Mouse (Mus musculus) small intestine, adult 2 months (tissue): ENCODE results near the gene Isca1.

ENCODE experiments used
- CTCF ChIP-seq: fragments of 200-500 bp; IDR thresholded peaks from 2 replicates; pipeline ENCODE4 v1.5.1; 2012; ENCODE audit warnings: low read depth, mild to moderate bottlenecking, control low read depth, inconsistent platforms, low read length, moderate library complexity, mixed read lengths; ENCODE audit not compliant: insufficient replicate concordance, insufficient read length; ENCODE audit errors: extremely low read depth
- POLR2A ChIP-seq: fragments of 200-500 bp; IDR thresholded peaks from 2 replicates; pipeline ENCODE4 v1.6.1; 2012; ENCODE audit warnings: low read depth, mild to moderate bottlenecking, control low read depth, inconsistent platforms, low read length, moderate library complexity

GRCm38 (mm10) chr13:59770847-59771246 is 1.2 kb upstream of the Isca1 start:
- no peak for TF ChIP-seq POLR2A
- no peak for TF ChIP-seq CTCF
